Mouse (Mus musculus): Measurements from ENCODE around the gene Uhrf1. TPM values are rescaled to one million over a fixed set of nuclear protein-coding genes. Genes with fewer than 3 reads are reported as not detected.
A peak's percentile ranks its signal among the peaks of the same experiment; 100 is the strongest.

Uhrf1 gene
- polyA plus RNA-seq, 1 experiment = 22.6 TPM

DNA sequence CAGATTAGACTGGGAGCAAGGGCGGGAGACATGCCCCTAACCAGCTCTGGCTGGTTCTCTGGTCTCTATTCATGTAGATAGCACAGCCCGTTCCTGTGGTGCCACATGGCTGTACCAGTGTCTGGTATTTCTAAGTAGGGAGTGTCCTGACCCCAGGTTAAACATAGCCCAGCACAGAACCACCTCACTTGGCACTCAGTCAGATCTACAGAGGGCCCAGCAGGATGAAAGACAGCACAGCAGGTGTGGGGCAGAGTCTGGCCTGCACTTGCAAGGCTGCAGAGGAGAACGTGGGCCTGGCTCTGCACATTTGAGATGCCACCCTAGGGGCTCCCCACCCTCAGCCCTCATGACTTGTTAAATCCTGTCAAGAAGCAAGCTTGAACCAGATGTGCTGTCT, 42.0 kb upstream of the Uhrf1 start:
- peaks cover 61% of the 10 kb centered on the region for H3K36me3 ChIP-seq (replicated peaks; ENCODE audit: low read length)

DNA sequence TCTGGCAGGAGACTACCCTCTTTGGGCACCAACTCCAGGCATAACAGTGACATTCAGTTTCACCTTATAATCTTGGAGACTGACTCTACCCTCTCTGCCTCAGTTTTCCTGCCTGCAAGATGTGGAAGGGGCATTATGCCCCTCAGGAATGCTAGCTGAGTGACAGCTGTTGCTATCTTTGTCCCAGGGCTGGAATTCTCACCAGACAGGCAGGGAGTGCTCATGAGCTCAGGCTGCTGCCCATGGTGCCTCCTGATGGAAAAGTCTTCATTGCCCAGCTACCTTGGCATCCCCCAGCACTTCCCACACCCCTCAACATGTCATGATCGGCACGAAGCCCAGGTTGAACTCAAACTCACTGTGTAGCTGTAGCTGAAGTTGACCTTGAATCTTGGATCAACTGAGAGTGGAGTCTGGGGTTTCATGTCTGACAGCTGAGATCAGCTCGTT, 40.5 kb upstream of the Uhrf1 start:
- Histone ChIP-seq H3K4me1 (peaks cover 86% of the 10 kb centered on the region), H3K9me3 (no peaks in the 10 kb centered on the region), H3K27me3 (replicated peaks) (no peaks in the 10 kb centered on the region), H3K36me3 (replicated peaks; ENCODE audit: low read length) (peaks cover 61% of the 10 kb centered on the region), H3K4me3 (replicated peaks) (no peak overlapping the region)
- TF ChIP-seq GATA1 (IDR thresholded peaks at IDR 0.05; ENCODE audit: borderline replicate concordance, low read length) = no peak
- no peak for TF ChIP-seq FLI1 (IDR thresholded peaks at IDR 0.05; ENCODE audit: low read length)

More for the DNA sequence above, 42.0 kb upstream of the Uhrf1 start:
- H3K9me3 ChIP-seq = no peaks in the 10 kb centered on the region
- no peak for TF ChIP-seq FLI1 (IDR thresholded peaks at IDR 0.05; ENCODE audit: low read length)
- no peak for TF ChIP-seq GATA1 (IDR thresholded peaks at IDR 0.05; ENCODE audit: borderline replicate concordance, low read length)
- H3K4me3 ChIP-seq (replicated peaks) = peak overlapping the region; percentile 15
- H3K27me3 ChIP-seq (replicated peaks) = no peaks in the 10 kb centered on the region
- peaks cover 84% of the 10 kb centered on the region for H3K4me1 ChIP-seq

DNA sequence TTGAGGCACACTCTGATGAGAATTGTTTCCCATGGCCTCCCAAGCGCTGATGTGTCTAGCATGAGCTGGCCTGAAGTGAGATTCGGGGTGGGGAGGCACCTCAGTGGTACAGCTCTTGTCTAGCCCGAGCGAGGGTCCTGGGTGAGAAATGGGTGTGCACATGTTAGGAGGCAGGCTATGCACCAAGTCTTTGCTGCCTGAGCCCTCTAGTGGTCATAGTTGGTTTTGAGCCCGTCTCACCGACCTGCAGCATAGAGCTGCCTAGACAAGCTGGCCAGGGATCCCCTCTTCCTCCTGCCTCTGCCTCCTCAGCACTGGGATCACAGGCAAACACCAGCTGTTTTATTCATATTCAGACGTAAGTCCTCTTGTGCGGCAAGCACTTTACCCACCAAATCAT, 39.1 kb upstream of the Uhrf1 start:
- Histone ChIP-seq H3K27me3 (replicated peaks) (no peaks in the 10 kb centered on the region), H3K9me3 (no peaks in the 10 kb centered on the region), H3K36me3 (replicated peaks; ENCODE audit: low read length) (peaks cover 51% of the 10 kb centered on the region), H3K4me1 (peaks cover 81% of the 10 kb centered on the region), H3K4me3 (replicated peaks) (peak overlapping the region; percentile 15)
- TF ChIP-seq FLI1 (IDR thresholded peaks at IDR 0.05; ENCODE audit: low read length) = no peak

DNA sequence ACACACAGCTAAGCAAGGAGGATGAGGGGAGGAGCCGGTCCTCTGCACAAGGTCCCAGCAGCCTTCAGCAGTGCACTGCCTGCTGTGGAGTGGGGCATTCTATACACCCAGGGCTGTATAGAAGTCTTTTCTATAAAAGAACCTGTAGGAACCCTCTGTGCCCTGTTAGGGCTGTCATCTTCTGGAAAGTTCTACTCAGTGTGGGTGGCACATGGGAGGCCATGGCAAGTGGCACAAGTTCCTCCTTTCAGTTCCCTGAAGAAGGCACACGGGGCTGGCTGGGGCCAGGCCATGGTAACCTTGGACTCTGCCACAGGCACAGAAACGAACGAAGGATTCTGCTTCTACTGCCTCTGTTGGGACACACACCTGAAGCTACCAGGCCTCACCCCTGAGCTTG, 38.1 kb upstream of the Uhrf1 start:
- H3K27me3 ChIP-seq (replicated peaks) = no peaks in the 10 kb centered on the region
- H3K4me3 ChIP-seq (replicated peaks) = peak overlapping the region; percentile 30
- H3K9me3 ChIP-seq = no peaks in the 10 kb centered on the region
- H3K36me3 ChIP-seq (replicated peaks; ENCODE audit: low read length) = peaks cover 49% of the 10 kb centered on the region
- peaks cover 80% of the 10 kb centered on the region for H3K4me1 ChIP-seq
- TF ChIP-seq GATA1 (IDR thresholded peaks at IDR 0.05; ENCODE audit: borderline replicate concordance, low read length) (no peak), FLI1 (IDR thresholded peaks at IDR 0.05; ENCODE audit: low read length) (no peak)

DNA sequence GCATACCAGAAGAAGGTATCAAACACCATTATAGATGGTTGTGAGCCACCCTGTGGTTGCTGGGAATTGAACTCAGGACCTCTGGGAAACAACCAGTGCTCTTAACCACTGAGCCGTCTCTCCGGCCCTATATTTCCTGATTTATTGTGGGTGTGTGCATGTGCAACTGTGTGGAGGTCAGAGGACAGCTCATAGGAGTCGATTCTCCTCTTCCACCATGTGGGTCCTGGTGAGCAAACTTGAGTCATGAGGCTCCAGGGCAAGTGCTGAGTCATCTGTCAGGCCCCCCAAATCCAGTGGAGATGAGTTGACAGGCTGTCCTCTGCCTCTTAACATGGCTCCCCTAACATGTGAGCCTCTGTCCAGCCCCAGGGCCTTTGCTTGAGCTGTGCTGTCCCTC, 37.3 kb upstream of the Uhrf1 start:
- H3K4me1 ChIP-seq = peaks cover 80% of the 10 kb centered on the region
- no peaks in the 10 kb centered on the region for H3K27me3 ChIP-seq (replicated peaks)
- peak overlapping the region; percentile 9 for H3K4me3 ChIP-seq (replicated peaks)
- H3K9me3 ChIP-seq = no peaks in the 10 kb centered on the region
- no peak for TF ChIP-seq FLI1 (IDR thresholded peaks at IDR 0.05; ENCODE audit: low read length)
- no peak for TF ChIP-seq GATA1 (IDR thresholded peaks at IDR 0.05; ENCODE audit: borderline replicate concordance, low read length)
- H3K36me3 ChIP-seq (replicated peaks; ENCODE audit: low read length) = peaks cover 49% of the 10 kb centered on the region

DNA sequence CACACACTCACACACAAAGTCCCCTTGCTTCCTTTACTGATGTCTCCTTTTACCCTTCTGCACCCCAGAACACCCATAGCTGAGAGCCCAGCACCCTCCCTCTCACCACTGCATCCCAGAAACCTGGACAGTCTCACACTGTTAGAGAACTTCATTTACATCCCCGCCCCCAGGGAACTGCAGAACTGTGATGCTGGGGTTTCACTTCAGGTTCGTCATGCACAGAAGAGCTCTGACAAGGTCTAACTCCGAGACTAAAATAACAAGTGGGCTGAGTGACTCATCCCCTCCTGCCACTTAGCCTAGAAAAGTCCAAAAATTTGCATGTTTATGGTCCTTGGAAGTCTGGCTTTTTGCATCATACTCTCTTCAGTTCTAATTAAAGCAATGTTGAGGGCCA, 36.9 kb upstream of the Uhrf1 start:
- H3K9me3 ChIP-seq = no peaks in the 10 kb centered on the region
- no peaks in the 10 kb centered on the region for H3K27me3 ChIP-seq (replicated peaks)
- H3K36me3 ChIP-seq (replicated peaks; ENCODE audit: low read length) = peaks cover 49% of the 10 kb centered on the region
- H3K4me1 ChIP-seq = peaks cover 80% of the 10 kb centered on the region
- TF ChIP-seq GATA1 (IDR thresholded peaks at IDR 0.05; ENCODE audit: borderline replicate concordance, low read length) (no peak), FLI1 (IDR thresholded peaks at IDR 0.05; ENCODE audit: low read length) (no peak)
- peak overlapping the region; percentile 9 for H3K4me3 ChIP-seq (replicated peaks)

DNA sequence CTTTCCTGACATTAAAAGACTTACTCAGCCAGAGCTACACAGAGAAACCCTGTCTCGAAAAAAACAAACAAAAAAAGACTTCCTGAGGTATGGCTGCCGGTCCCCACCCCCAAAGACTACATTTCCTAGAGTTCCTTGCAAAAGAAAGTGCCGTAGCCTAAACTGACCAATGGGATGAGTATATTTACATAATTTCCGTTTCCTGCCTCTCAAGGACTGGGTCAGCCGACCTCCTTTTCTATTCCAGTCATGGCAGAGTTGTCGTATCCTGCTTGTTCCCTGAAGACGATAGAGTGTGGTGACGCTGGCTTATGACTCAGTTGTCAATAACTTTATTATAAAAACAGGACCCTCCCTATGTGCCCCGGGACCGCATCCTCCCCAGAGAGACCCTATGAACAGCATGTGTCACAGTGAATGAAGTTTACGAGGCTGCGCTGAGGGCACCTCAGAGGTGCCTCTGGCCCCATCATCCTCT, 33.9 kb upstream of the Uhrf1 start:
- Histone ChIP-seq H3K27me3 (replicated peaks) (no peaks in the 10 kb centered on the region), H3K9me3 (no peaks in the 10 kb centered on the region), H3K36me3 (replicated peaks; ENCODE audit: low read length) (peaks cover 58% of the 10 kb centered on the region), H3K4me1 (peaks cover 84% of the 10 kb centered on the region), H3K4me3 (replicated peaks) (peak overlapping the region; percentile 90)
- TF ChIP-seq GATA1 (IDR thresholded peaks at IDR 0.05; ENCODE audit: borderline replicate concordance, low read length) (no peak), FLI1 (IDR thresholded peaks at IDR 0.05; ENCODE audit: low read length) (no peak)

DNA sequence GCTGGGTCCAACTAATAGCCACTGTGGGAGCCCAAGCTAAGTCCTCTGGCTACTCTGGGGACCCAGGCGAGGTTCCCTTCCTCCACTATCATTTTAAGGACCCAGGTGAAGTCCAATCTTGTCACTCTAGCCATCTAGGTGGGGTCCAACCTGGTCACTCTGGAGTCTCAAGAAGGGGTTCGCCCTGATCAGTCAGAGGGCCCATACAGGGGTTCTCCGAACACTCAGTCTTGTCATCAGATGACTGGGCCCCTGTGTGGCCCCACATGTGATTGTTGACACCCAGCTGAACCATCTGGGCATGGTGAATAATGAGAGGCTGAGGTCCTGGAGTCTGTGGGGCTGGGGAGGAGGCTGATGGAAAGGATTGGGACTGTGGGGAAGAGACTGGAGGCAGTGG, 33.4 kb upstream of the Uhrf1 start:
- Histone ChIP-seq H3K4me1 (peaks cover 85% of the 10 kb centered on the region), H3K36me3 (replicated peaks; ENCODE audit: low read length) (peaks cover 59% of the 10 kb centered on the region), H3K27me3 (replicated peaks) (no peaks in the 10 kb centered on the region), H3K4me3 (replicated peaks) (peak overlapping the region; percentile 90), H3K9me3 (no peaks in the 10 kb centered on the region)
- TF ChIP-seq GATA1 (IDR thresholded peaks at IDR 0.05; ENCODE audit: borderline replicate concordance, low read length) (no peak), FLI1 (IDR thresholded peaks at IDR 0.05; ENCODE audit: low read length) (no peak)

DNA sequence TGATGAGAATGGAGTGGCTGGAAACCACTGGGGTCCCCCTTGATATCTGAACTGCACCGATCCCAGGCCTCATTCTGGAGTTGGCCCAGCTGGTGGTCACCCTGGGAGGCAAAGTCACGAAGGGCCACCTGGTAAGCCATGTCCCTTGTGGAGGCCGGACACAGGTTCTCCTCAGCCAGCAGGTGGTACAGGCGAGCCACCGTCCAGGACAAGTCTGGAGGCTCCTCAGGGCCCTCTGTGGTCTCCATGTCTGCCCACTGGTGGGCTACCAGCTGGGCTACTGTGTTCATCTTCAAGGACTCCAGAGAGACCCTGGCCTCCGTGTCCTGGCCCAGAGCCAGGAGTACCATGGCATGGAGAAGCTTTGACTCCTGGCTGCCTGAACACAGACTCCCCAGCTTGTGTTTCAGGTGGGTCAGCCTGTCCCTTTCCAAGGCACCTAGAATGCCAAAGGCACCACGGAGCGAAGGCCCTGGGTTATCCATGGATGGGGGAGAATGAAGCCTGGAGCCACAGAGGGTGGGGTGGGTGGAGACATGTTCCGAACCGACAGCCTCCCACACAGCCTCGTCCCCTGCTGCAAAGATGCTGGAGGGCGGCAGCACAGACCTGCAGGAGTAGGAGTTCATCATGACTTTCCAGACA, 31.4 kb upstream of the Uhrf1 start:
- Histone ChIP-seq H3K27me3 (replicated peaks) (no peaks in the 10 kb centered on the region), H3K36me3 (replicated peaks; ENCODE audit: low read length) (peaks cover 54% of the 10 kb centered on the region), H3K4me1 (peaks cover 76% of the 10 kb centered on the region), H3K4me3 (replicated peaks) (no peak overlapping the region), H3K9me3 (no peaks in the 10 kb centered on the region)
- no peak for TF ChIP-seq FLI1 (IDR thresholded peaks at IDR 0.05; ENCODE audit: low read length)
- no peak for TF ChIP-seq GATA1 (IDR thresholded peaks at IDR 0.05; ENCODE audit: borderline replicate concordance, low read length)

DNA sequence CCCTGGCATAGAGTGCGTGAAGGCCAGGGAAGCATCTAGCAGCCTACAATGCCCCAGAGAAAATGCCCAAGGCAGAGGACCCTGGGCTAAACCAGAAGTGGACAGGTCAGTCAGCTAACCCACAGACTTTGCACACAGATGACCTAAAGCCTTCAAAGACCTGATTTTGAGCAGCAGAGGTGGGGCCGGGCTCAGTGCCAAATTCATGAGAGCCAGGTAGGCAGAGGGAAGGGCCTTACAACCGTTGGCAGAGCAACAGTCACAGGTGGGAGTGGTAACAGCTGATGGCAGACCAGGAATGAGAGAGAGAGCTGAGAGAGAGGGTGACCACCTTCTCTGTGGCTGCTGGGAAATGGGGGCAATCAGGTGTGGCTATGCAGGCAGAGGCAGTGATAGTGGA, 30.5 kb upstream of the Uhrf1 start:
- Histone ChIP-seq H3K36me3 (replicated peaks; ENCODE audit: low read length) (peaks cover 54% of the 10 kb centered on the region), H3K4me1 (peaks cover 83% of the 10 kb centered on the region), H3K4me3 (replicated peaks) (no peak overlapping the region), H3K9me3 (no peaks in the 10 kb centered on the region), H3K27me3 (replicated peaks) (no peaks in the 10 kb centered on the region)
- TF ChIP-seq GATA1 (IDR thresholded peaks at IDR 0.05; ENCODE audit: borderline replicate concordance, low read length) = no peak
- no peak for TF ChIP-seq FLI1 (IDR thresholded peaks at IDR 0.05; ENCODE audit: low read length)
